Mouse (Mus musculus) T-helper 1 cell (primary cell): ENCODE measurements at regions not wholly inside any gene's neighbourhood (a gene's known extent, or its start where the extent isn't known, plus 50 kb on each side); places are given as distances from the start of the nearest gene placed in this dataset.
"Not testable (repeated sequence)": the region's sequence is repeated elsewhere in the genome, so short reads cannot be mapped to it uniquely, and the experiment has no call there.

Source experiments
- in situ Hi-C: fragments of 300-600 bp; cut with MboI, MseI; formaldehyde crosslinking; loops from one replicate; pipeline ENCODE4 v1.15.1; 2025; ENCODE audit warnings: high pct_unique_total_duplicates

DNA sequence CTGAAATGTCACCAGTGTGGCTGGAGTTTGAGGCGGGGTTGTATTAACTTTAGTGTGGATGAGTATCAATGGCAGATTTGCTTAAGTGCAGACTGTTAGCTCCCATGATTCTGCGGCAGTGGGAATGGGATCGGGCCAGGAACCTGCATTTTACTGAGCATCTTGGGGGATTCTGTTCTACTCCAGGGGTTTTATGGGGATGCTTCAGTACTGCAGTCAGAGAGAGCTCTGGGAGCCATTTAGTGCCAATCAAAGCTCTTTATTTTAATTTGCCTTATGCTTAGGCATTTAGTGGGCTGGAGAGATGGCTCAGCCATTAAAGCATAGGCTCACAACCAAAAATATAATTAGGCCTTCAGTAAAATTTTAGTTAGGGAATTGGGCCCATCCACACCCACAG lies 148.0 kb upstream of the Ddhd1 start:
- in situ Hi-C loops: no loop called here

DNA sequence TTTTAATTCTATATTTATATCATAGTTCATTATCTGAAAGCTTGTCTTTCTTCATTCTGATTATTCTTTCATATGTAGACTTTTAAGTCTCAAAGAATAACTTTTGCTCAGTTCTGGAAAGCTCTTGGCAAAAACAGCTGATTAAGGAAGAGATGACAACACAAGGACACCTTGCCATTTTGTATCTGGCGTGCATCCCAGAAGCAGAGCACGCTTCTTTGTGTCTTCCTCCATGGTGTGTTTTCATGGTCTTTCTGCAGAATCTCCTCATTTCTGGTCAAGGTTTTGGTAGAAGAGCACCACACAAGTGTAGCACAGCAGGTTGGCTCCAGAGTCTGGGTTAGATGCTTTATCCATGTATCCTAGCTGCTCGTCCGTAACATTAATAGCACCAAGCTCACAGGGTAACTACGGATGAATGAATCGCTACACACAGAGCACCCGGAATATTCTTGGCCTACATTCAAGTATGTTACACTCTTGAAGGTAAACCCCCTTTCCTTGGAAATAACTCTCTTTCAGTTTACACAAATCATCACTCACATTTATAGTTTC lies 148.9 kb upstream of the Ddhd1 start:
- in situ Hi-C loops: no loop called here

DNA sequence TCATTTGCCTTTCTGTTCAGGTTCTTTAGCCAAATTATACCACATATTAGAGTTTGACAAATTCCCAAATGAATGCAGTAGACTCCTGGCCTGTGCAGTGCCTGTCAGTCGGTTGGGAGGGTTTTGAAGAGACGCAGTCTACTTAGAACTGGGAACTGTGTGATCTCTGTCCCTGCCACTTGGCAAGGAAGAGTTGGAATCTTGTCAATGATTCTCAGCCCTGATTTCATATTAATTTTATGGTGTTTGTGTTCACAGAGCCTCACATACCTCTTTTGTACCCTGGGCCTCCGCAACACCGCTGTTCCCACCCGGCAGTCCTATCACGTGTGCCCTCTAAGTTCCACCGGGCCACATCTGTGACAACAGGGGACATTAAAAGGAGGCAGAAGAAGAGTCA lies 149.8 kb upstream of the Ddhd1 start:
- in situ Hi-C loops: no loop called here

DNA sequence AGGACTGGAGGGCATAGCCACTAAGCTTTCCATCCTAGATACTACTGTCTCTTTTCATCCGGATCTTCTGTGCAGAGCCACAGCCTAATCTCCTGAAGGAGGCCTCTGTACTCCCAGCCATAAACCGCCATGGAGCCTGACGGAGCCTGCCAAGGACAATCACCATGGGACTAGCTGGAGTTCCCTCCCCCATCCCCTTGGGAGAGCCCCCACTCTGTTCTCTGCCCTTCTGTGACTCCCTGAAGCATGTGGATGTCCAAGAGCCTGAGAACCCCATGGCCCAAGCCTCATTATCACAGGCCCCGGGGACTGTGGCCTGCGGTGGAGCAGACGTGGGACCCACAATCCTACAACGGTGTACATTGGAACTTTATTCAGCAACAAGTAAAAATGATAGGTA lies 151.5 kb upstream of the Ddhd1 start:
- in situ Hi-C loops: no loop called here

DNA sequence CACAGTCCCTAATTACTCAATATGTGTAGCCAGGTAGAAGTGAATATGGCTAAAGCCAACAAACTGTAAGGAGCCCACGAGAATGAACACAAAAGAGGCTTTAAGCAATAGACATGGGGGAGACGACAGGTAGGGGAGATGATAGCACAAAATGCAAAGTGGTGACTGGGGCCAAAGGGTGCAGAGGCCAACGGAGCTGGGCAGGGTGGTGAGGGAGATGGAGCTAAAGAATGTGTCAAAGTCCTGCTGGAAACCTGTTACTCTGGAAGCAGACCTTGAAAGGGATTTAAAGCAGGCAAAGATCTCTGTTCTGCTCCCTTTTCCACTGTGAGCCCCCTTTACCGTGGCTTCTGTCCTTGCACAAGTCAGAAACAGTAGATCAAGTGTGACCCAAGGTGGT lies 152.2 kb upstream of the Ddhd1 start:
- in situ Hi-C loops: no loop called here

DNA sequence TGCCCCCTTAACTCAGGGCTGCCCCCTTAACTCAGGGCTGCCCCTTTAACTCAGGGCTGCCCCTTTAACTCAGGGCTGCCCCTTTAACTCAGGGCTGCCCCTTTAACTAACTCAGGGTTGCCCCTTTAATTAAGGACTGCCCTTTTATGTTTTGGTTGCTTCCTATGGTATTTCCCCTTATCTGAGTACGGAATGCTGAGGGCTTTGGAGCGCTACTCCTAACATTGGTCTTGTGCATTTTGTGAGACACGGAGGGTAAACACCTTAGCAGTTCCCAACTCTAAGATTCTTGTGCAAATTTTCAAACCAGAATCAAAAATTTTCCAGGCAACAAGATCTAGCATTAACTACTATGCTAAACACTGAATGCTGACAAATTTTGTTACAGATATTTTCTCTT lies 152.7 kb upstream of the Ddhd1 start:
- in situ Hi-C loops: no loop called here

DNA sequence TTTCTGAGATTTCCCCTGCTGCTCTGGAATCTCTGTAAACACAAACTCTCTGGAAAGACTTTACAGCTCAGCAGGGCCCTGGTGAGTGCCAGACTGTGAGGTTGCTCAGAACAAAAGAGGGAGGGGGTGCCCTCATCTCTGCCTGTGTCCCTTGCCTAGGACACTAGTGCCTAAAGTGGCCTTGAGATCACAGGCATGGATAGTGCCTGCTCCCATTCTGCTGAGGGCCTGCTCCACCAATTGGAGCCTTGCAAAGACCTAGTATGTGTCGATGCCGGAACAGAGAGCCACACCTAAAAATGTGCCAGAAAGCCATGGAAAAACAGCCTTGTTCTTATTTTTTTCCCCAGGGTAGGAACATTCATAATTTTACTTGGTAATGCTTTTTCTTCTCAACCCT lies 157.7 kb upstream of the Ddhd1 start:
- in situ Hi-C loops: no loop called here

DNA sequence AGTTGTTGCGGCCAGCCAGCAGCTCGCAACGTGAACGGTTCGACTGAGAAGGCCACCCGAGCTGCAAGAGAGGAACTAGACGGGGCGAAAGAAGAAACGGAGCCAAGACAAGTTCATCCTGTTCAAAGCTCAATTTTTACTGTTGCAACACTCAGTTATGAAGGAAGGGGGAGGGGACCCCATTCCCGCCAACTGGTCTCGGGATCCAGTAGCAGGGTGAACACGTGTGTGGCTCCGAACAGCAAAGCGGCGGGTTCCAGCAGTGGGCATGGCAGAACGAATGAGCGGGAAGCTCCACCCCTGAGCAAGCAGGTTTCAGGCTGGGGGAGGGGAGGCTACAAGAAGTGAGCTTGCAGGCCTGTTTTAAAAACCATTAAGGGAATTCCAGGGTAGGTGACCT lies 158.7 kb upstream of the Ddhd1 start:
- in situ Hi-C loops: not testable (repeated sequence)

DNA sequence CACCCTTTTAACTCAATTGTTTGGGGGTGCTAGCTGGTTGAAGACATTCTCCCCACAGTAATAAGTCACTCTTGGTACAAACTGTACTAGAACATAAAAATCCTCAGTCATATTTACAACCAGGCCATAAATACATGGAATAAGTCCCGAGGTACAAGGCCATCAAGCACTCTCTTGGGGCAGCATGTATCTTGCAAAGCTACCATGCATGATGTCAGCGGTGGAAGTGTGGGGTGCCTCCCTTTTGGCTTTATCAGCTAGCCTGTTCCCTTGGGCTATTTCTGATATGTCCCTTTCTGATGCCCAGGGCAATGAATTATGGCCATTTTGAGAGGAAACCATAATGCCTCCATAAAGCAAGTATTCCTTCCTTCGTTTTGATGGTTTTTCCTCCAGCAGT lies 159.8 kb upstream of the Ddhd1 start:
- in situ Hi-C loops: no loop called here

DNA sequence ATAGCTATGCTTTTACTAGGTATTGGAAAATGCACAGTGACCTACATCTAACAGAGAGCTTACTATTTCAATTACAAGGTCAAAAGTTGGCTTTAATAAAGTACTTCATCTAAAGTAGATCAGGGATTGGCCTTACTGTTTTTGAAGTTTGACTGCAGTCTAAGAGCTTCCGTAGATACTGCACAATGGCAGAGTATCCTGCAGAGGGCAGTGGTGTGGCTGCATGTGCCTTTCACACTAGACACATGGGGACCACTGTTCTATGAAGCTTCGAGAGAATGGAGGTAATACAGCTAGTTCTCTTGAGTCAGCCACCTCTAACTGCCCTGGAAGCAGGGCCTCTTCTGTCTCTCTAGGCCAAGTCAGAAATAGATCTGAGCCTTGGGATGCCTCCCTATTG lies 166.7 kb upstream of the Ddhd1 start:
- in situ Hi-C loops: no loop called here

DNA sequence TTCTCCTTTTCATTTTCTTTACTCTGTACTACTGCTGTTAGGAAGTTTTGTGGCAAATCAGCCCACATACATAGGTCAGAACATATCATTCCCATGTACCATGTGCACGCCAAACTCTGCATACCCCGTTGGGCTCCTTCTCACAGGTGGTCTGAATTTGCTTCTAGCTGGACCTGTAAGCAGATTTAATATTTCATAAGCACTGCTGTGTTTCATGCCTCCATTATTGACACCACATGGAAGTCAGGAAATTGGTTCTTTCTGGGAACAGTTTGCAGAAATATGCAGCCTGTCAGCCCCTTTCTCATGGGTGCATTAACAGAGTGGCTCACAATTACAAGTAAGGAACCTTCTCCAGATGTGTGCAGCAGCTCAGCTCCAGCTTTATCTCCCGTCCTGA lies 168.1 kb upstream of the Ddhd1 start:
- in situ Hi-C loops: no loop called here

DNA sequence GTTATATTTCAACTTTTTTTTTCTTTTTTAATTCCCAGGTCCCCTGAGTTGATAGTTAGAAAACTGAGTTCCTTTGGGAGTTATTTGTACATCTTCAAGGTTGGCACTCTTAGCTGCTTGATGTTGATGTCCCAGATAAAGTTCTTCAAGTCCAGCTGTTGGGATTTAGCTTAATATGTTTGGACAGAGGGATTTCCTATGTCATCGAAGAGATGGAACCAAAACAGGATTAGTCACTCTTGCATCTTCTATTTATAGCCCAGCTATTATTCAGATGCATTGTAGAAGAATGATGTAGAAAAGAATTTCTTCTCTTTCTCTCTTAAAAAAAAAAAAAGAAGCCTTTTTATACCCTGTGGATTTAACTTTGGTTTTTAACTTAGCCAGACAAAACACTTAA lies 169.2 kb upstream of the Ddhd1 start:
- in situ Hi-C loops: no loop called here

DNA sequence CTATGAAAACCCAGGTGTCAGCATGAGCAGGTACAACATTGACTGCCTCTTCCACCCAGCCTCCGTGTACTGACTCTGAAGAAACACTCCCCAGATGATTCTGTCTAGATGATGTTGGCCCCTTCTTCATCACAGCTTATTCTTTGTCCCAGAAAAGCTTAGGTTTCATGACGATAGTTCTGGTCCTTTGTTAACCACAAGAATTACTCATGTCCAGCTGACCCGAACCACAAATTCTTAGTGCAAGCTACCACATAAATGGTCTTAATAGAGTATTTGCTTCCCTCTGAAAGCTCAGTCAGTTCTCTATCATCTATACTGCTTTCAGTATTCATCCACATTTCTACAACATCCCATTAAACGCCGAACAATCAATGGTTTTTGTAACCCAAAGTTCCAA lies 172.5 kb upstream of the Ddhd1 start:
- in situ Hi-C loops: no loop called here

DNA sequence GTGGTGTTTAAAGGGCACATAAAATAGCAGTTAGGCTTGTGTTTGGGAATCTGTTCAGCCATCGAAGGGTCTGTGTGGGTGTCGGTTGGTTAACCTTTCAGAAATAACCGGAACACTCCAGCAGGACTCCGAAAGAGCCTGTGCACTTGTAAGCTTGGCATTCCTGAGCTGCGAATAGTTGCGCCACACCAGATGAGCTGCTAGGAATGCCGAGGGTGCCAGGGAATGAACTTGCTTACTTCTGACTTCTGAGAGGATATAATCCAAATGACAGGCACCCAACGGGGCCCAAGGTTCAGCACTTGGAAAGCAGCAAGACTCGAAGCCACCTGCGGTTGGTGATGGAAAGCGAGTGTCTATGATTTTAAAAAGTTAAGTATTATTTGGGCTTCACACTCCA lies 179.1 kb upstream of the Ddhd1 start:
- in situ Hi-C loops: no loop called here

DNA sequence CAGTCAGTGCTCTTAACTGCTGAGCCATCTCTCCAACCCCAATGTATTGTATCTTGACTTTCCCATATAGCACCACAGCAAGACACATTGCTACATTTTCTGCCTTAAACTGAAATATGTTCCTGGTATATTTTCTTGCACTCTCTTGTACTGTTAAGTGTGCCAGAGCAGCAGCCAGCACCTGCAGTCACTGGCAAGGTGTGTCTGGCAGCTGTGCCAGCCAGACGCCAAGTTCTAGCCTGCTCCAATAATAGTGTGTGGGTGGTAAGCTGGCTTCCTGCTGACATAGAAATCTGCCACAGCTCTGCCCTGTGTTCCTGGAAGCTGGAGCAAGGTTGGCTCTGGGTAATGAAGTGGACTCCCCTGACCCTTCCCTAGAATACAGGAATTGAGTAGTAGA lies 185.9 kb upstream of the Ddhd1 start:
- in situ Hi-C loops: no loop called here

DNA sequence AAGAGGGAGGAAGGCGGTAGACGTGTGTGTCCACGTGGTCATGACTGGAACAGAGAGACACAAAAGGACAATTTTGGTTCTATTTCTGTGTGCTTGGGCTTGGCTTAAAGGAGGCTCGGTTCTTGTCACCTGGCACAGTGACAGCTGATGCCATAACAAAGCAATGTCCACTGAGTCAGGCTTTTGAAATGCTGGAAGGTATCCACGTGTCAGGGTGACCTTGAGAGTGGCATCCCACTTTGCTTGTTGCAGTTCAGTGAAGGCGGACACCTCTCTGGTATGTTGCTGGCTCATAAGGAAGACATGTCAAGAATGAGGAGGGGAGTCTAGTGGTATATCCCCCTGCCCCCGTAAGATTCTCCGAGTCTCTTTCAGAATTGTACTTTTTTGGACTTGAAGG lies 192.6 kb upstream of the Ddhd1 start:
- in situ Hi-C loops: no loop called here

DNA sequence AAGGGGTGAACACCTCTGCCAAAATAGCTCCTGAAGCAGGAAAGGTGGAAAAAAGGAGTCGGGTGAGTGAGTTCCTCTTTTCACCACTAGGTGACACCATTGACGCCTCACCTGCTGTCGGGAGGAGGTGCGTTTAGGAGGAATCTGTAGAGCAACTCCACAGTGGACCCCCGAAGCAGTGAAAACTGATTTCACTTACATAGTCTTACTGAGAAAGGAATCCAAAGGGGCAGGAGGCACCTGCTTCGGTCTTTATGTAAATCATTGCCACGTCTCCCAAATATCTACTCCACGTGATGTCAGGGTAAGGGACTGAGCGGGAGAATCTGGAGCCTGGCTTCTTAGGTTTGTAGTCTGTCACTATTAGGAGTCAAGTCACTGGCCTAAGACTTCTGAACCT lies 220.5 kb upstream of the Ddhd1 start:
- in situ Hi-C loops: no loop called here

DNA sequence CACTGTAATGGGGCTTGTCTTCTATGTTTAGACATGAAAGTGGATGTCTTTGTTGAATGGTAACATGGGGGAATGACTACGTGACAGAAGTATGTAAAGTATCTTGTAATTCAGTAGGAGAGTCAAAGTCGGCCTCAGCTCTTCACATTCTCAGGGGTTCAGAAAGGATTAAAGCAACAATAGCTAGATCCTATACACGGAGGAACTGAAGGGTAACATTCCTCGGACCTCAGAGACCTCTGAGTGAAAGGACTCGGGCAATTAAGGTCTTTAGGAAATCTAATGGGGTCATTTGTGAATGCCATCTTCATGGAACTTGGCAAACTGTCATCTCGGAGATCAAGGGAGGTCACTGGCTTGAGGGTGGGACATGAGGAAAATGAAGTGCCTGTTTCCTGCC lies 262.8 kb upstream of the Ddhd1 start:
- in situ Hi-C loops: no loop called here

DNA sequence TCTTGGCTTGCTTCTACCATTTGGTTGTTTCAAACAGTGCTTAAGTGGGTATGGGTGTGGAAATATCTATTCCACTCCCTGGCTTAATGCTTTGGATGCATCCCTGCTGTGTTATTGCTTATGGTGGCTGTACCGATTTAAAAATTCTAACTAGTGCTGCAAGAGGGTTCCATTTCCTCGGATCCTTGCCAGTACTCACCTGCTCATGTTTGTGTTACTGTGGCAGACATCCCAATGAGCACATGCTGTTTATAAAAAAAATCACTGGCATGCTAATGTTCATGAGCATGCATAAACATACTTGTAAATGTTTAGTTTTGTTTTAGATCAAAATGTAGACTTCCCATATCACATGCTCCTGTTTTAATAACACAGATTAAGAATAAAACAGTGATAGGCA lies 285.6 kb upstream of the Ddhd1 start:
- in situ Hi-C loops: no loop called here

DNA sequence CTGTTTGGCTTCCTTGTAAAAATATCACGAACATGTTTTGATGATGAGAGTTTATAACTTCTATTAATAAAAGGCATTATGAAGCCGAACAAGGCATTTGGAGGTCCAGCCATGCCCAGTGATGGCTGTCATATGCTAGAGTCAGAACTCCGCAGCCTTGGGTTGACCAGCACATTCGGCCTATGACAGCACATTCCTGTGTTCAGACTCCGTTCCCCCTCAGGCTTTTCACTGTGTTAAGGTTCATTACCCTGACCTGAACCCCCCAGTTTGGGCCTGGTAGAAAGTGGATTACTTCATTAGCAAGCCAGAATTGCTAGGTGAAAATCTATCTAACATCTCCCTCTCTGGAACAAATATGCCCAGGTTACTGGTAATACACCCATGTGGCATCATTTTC lies 286.2 kb upstream of the Ddhd1 start:
- in situ Hi-C loops: no loop called here

DNA sequence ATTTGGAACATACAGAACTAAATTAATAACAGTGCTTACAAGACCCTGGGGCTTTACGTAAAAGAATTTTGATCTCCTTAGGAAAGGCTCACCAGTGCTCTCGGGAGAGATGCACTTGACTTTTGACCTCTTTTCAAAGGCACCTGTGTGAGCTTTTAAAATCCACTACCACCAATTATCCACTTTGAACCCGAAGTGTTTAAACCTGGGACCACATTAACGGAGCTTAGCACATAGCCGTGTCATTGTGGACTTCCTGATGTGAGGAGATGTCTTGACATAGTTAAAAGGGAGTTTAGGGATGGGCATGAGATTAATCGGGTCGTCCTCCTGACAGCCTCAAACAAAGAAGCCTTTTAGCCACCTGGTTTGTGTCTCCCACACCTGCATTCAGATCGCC lies 286.6 kb upstream of the Ddhd1 start:
- in situ Hi-C loops: no loop called here

DNA sequence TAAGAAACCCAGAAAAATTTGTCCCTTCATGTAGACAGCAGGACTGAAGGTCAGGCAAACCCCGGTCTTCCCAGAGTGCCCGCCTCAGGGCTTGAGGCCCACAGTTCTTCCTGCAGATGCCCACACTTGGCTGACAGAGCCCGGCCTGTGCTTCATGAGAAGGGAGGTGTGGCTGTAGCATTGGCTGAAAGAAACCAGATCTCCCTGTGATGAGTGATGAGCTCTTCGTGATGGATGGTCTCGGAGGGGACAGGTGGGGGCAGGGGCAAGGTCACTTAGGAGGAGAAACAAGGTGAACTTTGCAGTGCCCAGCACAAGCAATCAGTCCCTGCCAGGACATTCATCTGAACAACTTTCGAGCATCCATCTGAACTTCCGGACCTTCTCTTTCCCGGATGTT lies 298.7 kb upstream of the Ddhd1 start:
- in situ Hi-C loops: no loop called here

DNA sequence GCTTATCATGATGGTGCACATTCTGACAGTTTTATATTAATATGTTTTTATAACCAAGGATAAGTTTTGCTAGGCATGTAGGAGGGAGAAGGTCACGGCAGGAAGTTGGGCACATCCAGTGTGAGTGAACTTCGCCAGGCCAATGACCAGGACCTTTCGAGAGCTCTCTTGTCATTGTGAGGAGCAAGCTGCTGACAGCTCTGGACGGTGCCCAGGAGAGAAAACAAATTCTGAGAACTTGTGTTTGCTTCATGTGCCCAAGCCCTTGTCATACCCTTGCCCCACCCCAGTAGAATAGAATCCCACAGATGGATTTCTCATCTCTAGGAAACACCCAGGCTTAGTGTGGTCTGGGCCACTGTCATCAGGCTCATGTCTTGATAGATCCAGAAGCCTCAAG lies 304.5 kb upstream of the Ddhd1 start:
- in situ Hi-C loops: no loop called here

DNA sequence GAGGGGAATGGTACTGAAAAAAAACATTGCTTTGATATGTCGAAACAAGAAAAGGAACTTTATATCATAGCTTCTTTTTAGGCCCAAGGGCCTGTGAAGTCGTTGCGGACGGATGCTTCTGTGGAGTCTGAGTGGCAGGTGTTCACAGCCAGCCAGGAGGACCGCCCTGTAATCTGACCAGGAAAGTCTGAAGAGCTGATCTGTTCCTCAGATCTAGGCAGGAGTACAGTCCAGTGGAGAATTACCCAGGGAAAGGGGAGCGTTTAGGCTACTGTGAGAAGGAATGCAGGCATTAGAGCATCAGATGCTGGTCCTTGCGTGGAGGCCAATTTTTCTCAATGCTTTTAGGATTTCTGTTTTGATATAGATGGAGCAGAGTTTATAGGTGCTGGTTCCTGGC lies 306.1 kb upstream of the Ddhd1 start:
- in situ Hi-C loops: no loop called here
